Mouse (Mus musculus) NIH3T3 (cell line): ENCODE measurements around the gene Cnnm1.
"Not testable (repeated sequence)": the region's sequence is repeated elsewhere in the genome, so short reads cannot be mapped to it uniquely, and the experiment has no call there.

Experiments
- DNase-seq: peaks from one replicate; pipeline ENCODE4 v3.0.0-alpha.2; 2012; ENCODE audit warnings: low read depth

The Cnnm1 gene

GRCm38 (mm10) chr19:43465601-43466255 is 25.5 kb downstream of the Cnnm1 start:
- DNase-seq, result no peak

- no peak for DNase-seq
Measured at GRCm38 (mm10) chr19:43467927-43468685, 27.9 kb downstream of the Cnnm1 start.

- no peak for DNase-seq
Measured at GRCm38 (mm10) chr19:43469333-43469732, 29.1 kb downstream of the Cnnm1 start.

- no peak for DNase-seq
Measured at GRCm38 (mm10) chr19:43472331-43472730, 32.1 kb downstream of the Cnnm1 start.

GRCm38 (mm10) chr19:43472781-43473180 is 32.5 kb downstream of the Cnnm1 start:
- DNase-seq, result no peak

- DNase-seq, result no peak
Measured at GRCm38 (mm10) chr19:43475642-43476041, 35.4 kb downstream of the Cnnm1 start.

GRCm38 (mm10) chr19:43476063-43476462 is 35.8 kb downstream of the Cnnm1 start:
- DNase-seq, result no peak

GRCm38 (mm10) chr19:43477436-43477835 is 37.2 kb downstream of the Cnnm1 start:
- no peak for DNase-seq

GRCm38 (mm10) chr19:43478891-43479290 is 38.7 kb downstream of the Cnnm1 start:
- DNase-seq, result peak; percentile 86

GRCm38 (mm10) chr19:43479431-43479830 is 39.2 kb downstream of the Cnnm1 start:
- DNase-seq, result no peak

GRCm38 (mm10) chr19:43480512-43480911 is 40.3 kb downstream of the Cnnm1 start:
- peak; percentile 42 for DNase-seq

GRCm38 (mm10) chr19:43487429-43487828 is 47.2 kb downstream of the Cnnm1 start:
- peak; percentile 77 for DNase-seq

- DNase-seq, result not testable (repeated sequence)
Measured at GRCm38 (mm10) chr19:43493316-43493715, 53.1 kb downstream of the Cnnm1 start.

- DNase-seq, result no peak
Measured at GRCm38 (mm10) chr19:43493878-43494277, 53.6 kb downstream of the Cnnm1 start.

- DNase-seq, result no peak
Measured at GRCm38 (mm10) chr19:43494914-43495313, 54.7 kb downstream of the Cnnm1 start.

GRCm38 (mm10) chr19:43495846-43496245 is 55.6 kb downstream of the Cnnm1 start:
- peak; percentile 92 for DNase-seq

- no peak for DNase-seq
Measured at GRCm38 (mm10) chr19:43497440-43497839, 57.2 kb downstream of the Cnnm1 start.

GRCm38 (mm10) chr19:43498874-43499273 is 58.6 kb downstream of the Cnnm1 start:
- peak; percentile 84 for DNase-seq

GRCm38 (mm10) chr19:43502630-43503029 is 62.4 kb downstream of the Cnnm1 start:
- DNase-seq, result no peak

- DNase-seq, result not testable (repeated sequence)
Measured at GRCm38 (mm10) chr19:43503593-43503992, 63.4 kb downstream of the Cnnm1 start.

- no peak for DNase-seq
Measured at GRCm38 (mm10) chr19:43505441-43505840, 65.2 kb downstream of the Cnnm1 start.

GRCm38 (mm10) chr19:43510436-43511220 is 70.4 kb downstream of the Cnnm1 start:
- DNase-seq, result no peak
